Mouse (Mus musculus) yolk sac, embryonic 10.5 days (tissue): ENCODE measurements around the gene Wnt5b.

ENCODE experiments used
- DNase-seq: peaks from one replicate; pipeline ENCODE4 v3.0.0-alpha.2; 2017; ENCODE audit warnings: low spot score

Gene Wnt5b

DNA sequence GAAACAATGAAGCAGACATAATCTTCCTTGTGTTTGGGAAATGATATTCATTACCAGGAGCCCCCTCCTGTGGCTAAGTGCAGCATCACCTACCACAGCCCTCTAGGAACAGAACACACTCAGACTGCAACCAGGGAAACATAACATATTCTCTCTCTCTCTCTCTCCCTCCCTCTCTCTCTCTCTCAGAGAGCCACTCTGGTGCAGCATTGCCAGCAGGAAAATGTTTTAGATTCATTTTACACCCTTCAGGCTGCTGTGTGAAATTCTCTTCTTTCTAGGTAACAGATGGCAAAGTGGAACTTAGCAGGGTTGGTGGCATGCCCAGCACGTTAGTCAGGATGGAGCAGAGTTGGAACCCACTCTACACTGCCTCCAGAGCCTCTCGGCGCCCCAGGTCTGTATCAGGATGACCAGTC, 22.7 kb downstream of the Wnt5b start:
- DNase-seq: no peak

DNA sequence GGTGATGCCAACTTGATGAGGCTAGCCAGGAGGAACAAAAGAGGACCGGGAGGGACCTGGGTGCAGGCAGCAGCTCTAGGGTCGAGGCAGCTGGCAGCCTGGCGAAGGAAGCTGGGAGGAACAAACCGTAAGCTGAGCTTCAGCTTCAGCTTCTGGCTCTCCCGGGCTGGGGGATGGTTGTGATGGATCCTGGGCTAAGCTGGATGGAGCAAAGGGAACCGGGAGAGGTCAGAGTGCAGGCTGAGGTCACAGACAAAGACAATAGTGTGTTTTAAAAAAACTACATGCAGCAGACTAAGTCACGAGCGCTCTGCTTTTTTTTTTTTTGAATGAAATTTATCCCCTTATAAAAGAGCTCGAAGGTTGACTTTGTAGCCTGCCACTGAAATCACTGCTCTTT, 23.4 kb downstream of the Wnt5b start:
- peak; percentile 7 for DNase-seq

DNA sequence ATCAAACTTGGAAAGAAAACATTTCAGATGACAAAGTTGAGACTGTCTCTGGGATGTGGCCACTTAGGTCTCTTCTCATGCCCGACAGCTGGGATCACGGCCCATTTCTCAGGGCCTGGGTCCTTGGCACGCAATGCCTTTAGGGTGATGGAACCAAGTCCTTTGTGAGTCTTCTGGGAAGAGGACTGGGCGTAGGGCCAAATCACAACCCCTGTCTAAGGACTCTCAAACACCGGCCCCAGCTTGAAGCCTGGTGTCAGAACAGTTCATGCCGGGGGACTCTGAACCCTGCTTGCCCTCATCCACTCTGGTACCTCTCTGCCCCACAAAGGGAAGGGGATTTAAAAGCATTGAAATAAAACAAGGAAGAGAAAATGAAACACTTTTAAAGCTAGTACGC, 30.1 kb downstream of the Wnt5b start:
- no peak for DNase-seq

DNA sequence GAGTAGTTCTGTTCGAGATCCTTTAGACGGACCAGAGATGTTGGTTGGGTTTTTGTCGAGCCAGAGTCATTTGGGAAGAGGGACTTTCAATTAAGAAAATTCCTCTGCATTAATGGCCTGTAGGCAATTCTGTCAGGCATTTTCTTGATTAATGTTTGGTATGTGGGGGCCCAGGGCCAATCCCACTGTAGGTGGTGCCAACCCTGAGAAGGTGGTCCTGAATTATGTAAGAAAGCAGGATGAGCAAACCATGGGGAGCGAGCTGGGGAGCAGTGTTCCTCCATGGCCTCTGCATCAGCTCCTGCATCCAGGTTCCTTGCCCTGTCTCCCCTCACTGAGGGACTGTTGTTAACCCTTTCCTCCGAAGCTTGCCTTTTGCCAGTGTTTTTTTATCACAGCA, 30.7 kb downstream of the Wnt5b start:
- no peak for DNase-seq

DNA sequence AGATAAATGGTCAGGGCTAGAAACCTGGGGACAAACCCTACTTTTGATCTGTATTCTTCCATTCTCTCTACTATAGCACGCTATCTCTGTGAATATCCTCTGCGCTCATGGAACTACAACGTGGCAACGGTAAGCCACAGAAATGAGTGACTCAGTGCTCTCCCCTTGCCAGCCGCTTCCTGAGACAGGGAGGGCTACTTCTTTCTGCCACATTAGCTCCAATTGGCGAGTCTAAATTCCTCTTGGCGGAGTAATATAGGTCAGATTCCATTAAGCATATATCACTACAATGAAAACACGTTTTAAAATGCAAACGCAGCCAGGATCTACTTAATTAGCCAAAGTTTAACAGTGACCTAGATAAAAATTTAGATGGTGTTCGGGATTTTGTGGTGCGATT, 31.4 kb downstream of the Wnt5b start:
- no peak for DNase-seq

DNA sequence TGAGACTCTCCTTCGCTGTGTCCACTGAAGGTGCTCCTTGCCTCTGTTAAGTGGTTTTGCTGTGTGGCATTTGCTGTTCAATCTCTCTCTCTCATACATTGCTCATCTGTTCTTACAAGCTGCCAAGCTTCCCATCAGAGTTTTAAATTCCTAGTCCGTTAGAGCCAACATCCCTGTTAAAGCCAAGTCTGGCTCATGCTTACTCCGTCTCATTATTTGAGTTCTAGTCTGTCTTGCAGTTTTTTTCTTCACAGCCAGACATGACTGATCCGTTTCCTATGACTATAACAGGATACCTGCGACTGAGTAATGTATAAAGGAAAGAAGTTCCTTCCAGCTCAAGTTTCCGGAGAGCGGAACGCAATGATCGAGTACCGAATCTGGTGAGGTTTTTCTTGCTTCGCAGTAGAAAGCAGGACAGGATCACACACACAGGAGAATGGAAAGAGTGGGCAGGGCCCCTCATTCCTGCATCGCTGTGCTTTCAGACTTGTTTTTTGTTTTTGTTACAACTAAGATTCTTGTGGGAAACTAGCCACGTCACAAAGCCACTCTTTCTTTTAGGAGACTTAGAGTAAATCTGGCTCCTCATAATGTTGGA, 34.6 kb downstream of the Wnt5b start:
- DNase-seq: no peak

DNA sequence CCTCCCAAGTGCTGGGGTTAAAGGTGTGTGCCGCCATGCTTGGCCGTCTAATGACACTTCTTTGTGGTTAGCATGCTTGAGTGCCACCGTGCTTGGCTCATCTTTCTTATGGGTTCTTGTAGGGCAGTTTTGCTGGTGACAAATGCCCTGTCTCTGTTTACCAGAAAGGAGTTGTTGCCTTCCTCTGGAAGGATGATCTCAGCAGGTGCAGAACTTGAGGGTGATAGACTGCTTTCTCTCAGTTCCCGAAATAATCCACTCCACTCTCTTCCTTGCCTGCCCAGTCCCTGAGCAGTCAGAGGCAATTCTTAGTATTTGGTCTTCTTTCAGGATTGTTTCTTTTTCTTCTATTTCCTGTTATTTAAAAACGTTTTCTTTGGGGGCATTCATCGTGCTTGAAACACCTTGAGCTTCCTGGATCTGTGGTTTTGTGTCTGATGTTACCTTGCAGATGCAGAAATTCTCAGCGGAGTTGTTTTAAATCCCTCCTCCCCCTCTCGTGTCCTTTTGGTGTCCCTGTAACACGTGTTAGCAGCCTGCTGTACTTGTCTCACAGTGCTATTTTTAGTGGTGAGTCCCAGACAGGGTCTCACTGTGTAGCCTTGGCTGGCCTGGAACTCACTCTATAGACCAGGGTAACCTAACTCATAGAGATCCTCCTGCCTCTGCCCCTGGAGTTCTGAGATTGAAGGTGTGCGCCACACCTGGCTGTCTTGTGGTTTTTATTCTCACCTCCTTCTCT, 35.3 kb downstream of the Wnt5b start:
- DNase-seq: no peak

DNA sequence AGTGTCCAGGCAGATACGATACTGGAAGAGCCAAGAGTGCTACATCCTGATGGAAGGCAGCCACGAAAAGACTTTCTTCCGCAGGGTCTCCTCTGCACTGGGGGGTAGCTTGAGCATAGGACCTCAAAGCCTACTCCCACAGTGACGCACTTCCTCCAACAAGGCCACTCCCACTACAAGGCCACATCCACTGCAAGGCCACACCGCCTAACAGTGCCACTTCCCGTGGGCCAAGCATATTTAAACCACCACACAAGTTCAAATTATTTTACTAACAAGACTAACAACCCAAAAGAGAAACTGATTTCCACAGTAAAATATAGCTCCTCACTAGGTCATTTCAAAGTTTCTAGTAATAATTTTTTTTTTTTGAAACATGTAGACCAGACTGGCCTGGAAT, 35.9 kb downstream of the Wnt5b start:
- DNase-seq: no peak

DNA sequence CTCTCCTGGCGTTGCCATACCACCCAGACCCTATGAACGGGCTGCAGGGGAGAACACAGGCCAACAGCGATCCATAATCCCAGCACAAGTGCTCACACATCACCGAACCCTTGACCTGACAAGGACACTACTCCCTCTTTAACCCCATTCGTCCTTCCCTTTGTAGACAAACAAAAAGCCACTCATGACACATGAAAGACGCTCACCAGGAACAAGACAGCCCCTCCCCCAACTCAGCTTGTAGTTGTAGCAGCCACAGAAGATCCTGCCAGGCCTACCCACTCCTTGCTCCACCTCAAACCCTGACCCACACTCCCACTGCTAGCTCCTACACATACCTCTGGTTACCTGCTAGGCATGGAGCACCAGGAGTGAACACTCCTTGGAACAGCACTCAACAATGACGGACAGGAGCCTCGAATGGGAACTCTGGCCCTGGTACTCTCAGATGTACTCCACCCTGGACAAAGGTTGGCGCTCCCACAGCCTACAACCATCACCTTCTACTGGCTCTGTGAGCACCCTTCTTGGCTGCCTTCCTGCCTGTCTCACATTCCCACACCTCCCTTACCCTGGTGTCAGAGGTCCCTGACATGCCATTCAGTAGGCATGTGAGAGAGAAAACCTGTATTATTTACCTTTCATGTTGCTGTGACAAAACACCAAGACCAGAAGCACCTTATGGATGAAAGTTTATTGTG, 38.5 kb downstream of the Wnt5b start:
- DNase-seq: no peak

DNA sequence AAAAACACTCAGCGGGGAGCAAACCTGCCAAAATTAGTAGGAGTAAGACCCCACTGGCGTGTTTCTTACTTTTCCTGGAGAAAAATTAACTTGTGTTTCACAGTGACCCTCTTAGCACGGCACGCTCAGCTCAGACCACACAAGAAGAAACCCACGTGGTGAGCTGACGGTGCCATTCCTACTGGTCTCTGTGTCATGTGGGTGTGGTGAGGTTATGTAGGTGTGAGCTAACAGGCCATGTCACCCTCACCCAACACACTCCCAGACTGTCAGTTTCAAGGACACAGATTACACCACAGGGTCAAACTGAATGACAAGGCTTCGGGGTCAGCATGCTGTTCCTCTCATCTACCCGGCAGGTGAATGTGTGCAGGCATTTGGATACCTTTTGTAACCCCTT, 39.4 kb downstream of the Wnt5b start:
- DNase-seq: no peak

DNA sequence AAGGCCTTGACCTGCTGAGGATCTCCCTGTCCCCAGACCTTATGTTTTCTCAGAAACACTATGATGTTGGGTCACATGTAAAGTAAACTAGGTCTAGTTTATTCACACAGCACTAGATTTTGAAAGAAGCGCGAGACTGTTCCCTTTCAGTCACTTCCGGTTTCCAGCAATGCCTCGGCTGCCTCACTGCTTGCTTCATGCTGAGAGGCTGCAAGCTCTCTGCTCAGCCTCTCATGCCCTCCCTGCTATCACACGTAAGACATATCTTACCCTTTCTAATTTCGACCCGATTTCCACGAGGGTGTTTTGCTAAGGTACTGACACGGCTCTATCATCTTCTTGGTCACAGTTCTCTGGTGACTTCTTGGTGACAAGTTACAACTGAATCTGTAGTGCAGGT, 42.1 kb downstream of the Wnt5b start:
- no peak for DNase-seq

DNA sequence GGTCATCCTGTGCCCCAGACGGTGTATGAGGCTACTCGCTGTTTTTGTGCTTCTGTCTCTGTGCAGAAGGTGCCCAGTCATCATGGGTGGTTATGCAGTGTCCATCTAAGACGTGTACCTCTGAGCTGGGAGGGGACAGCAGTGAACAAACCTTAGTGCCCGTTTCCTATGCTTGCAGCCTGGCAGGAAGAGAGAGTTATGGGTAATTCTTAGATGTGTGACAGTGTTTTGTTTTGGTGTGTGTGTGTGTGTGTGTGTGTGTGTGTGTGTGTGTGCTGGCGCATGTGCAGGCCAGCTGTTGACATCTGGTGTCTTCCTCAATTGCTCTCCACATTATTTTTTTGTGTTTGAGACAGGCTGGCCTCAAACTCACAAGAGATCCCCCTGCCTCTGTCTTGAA, 44.1 kb downstream of the Wnt5b start:
- DNase-seq: no peak

DNA sequence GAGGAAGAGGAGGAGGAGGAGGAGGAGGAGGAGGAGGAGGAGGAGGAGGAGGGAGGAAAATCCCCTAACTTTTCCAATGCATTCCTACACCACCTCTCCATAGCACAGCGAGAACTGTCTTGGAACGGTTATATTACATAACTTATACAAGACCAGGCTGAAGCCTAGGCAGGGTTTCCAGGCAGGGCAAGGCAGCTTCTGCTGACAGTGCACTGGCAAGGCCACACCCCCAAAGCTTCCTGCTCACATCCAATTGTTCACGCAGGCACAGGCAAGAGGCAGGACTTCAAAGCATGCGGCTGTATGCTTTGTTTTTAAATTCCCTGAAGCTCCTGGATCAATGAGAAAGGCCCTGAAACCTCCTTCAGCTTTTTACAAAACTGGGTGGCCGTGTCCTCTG, 44.9 kb downstream of the Wnt5b start:
- DNase-seq: peak; percentile 44

DNA sequence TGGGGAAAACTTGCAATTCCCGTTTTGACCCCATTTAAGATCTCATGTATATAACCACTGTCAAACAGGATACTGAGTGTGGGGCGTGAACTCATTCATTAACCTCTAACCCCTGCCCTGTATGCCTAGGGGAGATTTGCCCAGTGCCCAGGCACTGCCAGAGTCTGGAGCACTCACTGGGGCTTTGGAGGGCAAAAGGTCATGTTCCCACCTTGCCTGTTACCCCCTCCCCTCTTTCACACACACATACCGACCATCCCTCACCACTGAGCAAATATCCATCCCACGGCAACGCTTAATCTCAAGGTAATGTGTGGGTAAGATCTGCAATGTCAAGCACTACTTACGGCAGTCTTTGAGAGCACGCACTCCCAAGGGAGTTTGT, 51.5 kb downstream of the Wnt5b start:
- no peak for DNase-seq

DNA sequence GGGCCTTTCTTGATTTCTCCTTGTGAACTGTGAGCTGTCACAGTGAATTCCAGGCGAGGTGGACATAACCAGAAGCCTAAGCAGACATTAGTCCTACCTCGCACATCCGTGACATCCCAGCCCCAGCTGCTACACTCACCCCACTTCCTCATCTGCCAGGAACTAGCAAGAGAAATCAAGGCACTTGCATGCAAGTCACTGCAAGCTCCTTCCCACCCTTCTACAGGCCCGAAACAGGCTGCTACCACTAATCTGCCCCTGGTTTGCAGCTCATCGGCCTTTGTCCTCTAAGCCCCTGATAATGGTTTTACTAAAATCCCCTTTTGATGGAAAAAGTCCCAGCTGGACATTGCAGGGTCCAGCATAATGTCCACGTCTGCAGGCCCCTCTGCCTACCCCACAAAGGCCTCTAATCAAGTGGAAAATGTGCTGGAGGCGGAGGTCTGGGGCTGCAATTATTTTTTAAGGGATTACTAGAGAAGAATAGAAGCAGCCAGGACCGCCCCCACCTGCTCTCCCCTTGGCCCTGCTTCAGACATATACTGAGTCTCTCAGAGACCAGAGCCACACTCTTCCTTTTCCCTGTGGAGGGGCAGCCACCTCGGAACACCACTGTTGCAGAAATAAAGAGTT, 52.0 kb downstream of the Wnt5b start:
- no peak for DNase-seq

DNA sequence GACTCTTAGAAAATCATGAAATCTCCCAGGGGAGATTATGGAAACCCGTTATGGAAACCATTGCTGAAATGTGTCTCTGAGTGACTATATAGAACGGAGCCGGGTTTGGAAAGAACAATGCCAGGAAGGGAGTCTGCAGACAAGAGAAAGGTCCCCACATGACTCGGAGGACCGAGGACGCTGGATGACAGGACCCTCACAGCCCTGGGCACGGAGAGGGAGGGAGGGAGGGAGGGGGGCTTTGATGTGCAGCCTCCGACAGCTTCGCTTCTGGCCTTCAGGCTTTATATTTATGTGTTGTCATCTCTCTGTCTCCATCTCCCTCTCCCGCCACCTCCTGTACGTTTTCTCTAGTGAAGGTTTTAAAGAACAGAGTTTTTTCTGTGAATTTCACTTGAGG, 53.1 kb downstream of the Wnt5b start:
- no peak for DNase-seq

DNA sequence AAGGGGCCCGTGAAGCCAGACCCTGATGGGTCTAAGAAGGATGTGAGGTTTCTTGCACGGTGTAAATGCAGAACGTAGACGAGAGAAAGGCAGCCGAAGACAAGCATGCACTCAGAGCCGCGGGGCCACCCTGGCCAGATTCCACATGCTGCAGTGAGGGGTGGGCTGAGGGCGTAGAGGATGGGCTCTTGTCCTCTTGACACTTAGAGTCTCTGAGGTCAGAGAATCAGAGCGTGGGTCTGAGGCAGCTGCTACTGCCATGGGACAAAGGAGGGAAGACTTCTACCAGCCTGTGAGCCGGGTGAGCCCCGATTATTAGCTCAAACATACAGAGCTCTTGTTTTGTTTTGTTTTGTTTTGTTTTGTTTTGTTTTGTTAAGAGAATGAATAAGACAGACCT, 53.6 kb downstream of the Wnt5b start:
- no peak for DNase-seq

DNA sequence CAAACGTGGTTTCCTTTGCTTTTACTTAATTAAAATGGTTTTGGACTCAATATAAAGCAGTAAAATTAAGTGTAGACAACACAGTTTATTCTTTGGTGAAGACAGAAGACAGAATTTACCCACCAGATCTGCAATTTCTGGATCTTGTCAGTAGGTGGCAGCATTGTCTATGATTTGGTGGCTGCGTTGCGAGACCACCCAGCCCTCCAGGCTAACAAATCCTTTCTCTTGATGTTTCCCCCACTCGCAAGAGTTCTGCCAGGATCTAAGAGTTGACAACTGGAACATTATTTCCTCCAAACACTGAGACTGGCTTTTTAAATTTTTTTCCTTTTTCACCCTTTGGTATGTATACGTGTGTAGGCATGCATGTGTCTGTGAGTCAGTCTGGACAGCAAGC, 54.4 kb downstream of the Wnt5b start:
- DNase-seq: peak; percentile 52

DNA sequence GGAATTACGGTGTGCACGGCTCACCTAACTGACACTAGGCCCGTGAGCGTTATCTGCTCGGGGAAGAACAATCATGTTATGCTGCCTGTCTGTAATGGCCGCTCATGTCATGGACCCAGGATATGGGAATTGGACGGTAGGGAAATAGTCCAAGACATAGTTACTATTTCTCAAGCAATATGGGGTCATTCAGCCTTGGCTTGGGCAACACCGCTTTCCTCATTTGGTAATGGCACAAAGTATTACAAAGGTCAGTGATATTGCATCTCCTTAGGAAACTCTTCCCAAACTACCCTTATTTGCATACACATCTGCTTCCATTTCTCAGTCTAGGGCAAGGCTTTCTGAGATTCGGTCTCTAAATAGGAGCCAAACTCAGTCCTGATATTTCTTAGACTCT, 56.5 kb downstream of the Wnt5b start:
- no peak for DNase-seq

DNA sequence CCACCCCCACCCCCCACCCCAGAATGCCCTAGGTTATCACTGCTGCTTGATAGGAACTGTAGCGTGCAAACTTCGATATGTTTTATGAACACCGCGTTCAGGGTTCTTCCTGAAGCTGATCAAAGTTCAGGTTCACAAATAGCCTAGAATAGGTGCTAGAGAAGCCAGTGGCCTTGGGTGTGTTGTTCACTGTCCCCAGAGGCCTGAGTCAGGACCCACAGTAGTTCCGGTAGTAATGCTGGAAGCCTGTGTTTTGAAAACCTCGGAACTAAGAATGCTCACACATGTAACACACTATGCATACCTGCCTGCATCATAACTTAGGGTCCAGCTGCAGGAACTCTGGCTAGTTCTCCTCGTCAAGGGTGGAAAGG, 57.1 kb downstream of the Wnt5b start:
- no peak for DNase-seq

DNA sequence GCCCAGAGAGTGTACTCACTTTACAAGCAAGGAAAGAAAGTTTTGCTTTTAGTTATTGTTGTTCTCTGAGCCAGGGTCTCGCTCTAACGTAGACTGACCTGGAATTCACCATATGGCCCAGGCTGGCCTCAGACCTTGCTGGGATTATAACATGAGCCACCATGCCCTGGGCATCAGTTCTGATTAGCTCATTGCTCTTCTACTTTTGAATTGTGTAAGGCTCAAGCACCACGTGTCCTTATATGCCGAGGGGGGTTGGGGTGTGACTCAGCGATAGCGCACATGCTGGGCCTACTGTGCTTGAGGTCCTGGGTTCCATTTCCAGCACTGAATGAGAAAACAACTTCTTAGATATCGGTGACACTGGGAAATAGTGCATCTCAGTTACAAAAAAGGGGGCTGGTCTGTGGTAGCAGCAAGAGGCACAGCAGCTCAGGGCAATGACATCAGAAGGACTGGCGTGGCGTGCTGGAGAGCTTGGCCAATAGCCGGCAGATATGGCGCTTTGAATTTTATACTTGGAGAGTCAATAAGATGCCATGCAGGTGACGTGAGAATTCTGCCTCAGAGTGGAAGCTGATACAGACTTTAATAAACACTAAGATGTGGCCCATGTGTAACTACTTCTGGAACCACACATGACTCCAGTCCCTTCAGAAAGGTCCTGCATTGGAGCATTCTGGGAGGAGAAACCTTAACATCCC, 57.6 kb downstream of the Wnt5b start:
- no peak for DNase-seq

DNA sequence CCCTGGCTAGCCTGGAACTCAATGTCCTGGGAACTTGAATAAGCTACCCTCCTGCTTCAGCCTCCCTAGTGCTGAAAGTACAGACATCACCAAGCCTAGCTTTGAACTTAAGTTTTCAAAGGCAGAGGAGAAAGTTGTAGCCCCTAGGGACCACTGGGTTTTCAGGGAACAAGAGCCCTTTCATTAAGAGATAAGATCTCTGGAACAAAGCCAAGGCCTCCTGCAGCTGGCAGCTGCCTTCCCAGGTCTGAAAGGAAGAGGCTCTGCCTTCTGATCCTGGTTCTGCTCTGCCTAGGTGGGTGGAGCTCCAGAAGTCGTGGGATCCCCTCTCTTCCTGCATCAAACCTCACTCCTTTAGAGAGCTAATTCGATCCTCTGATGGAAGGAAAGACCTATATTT, 58.7 kb downstream of the Wnt5b start:
- no peak for DNase-seq
